10 mouse cellular contexts compared by ENCODE assay signal in the genomic region with DNA sequence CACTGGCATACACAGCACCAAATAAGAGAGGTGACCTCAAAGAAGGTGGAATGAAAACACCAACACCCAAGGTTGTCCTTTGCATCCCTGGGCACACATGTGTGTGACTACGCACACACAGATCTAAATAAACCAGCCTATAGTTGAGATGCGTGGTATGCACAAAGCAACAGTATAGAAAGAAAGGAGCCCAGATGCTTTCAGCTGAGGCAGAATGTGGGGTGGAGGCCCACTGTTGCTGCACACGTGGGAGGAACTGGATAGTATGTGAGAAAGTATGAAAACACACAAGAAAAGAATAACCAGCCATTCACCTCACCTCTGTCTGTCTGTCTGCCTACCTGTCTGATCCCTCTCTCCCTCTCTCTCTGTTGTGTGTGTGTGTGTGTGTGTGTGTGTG.
"Had no signal": no experiment of that assay in that cellular context is flagged by ENCODE, and none has a peak within 500 bp of the region (broad histone marks: within the 10 kb centered on the region; RNA-seq: fewer than 3 reads in every experiment).

No protein-coding gene starts in this region.

- DNase-seq: retina, postnatal 1 day; right cerebral cortex, postnatal 25 days; right cerebral cortex, postnatal 4 days; spleen, adult 18-20 months; thymus, adult 18-20 months; thymus, adult 2 months; thymus, postnatal 14 days; thymus, postnatal 25 days; thymus, postnatal 36 days; thymus, postnatal 4 days had no signal
